Mouse (Mus musculus) ES-Bruce4 (cell line): ENCODE data around the gene Bcorl1.

Source experiments
- CTCF ChIP-seq: IDR thresholded peaks from one replicate; pipeline ENCODE4 v1.8.1; 2011; ENCODE audit warnings: low read depth, low read length
- POLR2A ChIP-seq: IDR thresholded peaks from one replicate; pipeline ENCODE4 v1.8.1; 2011; ENCODE audit warnings: low read length; ENCODE audit not compliant: insufficient read depth

- TF ChIP-seq POLR2A (no peak), CTCF (no peak)
Measured at GRCm38 (mm10) chrX:48311727-48312126, 29.4 kb upstream of the Bcorl1 start.
